Mouse (Mus musculus) heart, embryonic 12.5 days (tissue): ENCODE measurements around the gene Acta2. TPM values are rescaled to one million over a fixed set of nuclear protein-coding genes. Genes with fewer than 3 reads are reported as not detected.
A peak's percentile ranks its signal among the peaks of the same experiment; 100 is the strongest.

Experiments
- ATAC-seq: fragments of 200-750 bp; cut with Nextera tagmentation; 2 replicates; pipeline ENCODE4 v1.8.0; 2017; ENCODE audit warnings: moderate TSS enrichment, moderate library complexity; ENCODE audit not compliant: insufficient number of reproducible peaks, low FRiP score
- H3K27ac ChIP-seq: fragments of 300-500 bp; sonication (generic); 2 replicates; pipeline ENCODE4 v1.5.1; 2016; ENCODE audit warnings: mild to moderate bottlenecking, moderate library complexity; ENCODE audit not compliant: poor library complexity, severe bottlenecking
- H3K27me3 ChIP-seq: fragments of 300-500 bp; sonication (generic); replicated peaks from 2 replicates; pipeline ENCODE4 v1.6.1; 2016; ENCODE audit warnings: mild to moderate bottlenecking, moderate library complexity
- H3K36me3 ChIP-seq: fragments of 300-500 bp; sonication (generic); 2 replicates; pipeline ENCODE4 v1.6.1; 2016; ENCODE audit warnings: mild to moderate bottlenecking, moderate library complexity
- H3K4me1 ChIP-seq: fragments of 300-500 bp; sonication (generic); replicated peaks from 2 replicates; pipeline ENCODE4 v1.6.1; 2016; ENCODE audit warnings: mild to moderate bottlenecking
- H3K4me2 ChIP-seq: fragments of 300-500 bp; sonication (generic); 2 replicates; pipeline ENCODE4 v1.6.1; 2016; ENCODE audit warnings: mild to moderate bottlenecking, moderate library complexity
- H3K4me3 ChIP-seq: fragments of 300-500 bp; sonication (generic); 2 replicates; pipeline ENCODE4 v1.5.1; 2016; ENCODE audit warnings: mild to moderate bottlenecking
- H3K9ac ChIP-seq: fragments of 300-500 bp; sonication (generic); 2 replicates; pipeline ENCODE4 v1.6.1; 2016; ENCODE audit warnings: mild to moderate bottlenecking, moderate library complexity
- H3K9me3 ChIP-seq: fragments of 300-500 bp; sonication (generic); replicated peaks from 2 replicates; pipeline ENCODE4 v1.6.1; 2016; ENCODE audit warnings: mild to moderate bottlenecking, moderate library complexity
- WGBS: fragments of 180-500 bp; shearing (Covaris S2); methylation state at CpG from one replicate; pipeline ENCODE4 v1.1.7; 2016; 5-methylcytosine and 5-hydroxymethylcytosine counted together
- polyA plus RNA-seq: library from polyadenylated mRNA; unstranded; fragments of >200 nt; fragmentation: Nextera tagmentation; extraction: Ambion mirVana; gene quantifications from 2 replicates; pipeline ENCODE4 v1.2.1, GENCODE M21; 2016

Acta2 gene
- polyA plus RNA-seq, 1 experiment from 2014 or later: 1,019 TPM

DNA sequence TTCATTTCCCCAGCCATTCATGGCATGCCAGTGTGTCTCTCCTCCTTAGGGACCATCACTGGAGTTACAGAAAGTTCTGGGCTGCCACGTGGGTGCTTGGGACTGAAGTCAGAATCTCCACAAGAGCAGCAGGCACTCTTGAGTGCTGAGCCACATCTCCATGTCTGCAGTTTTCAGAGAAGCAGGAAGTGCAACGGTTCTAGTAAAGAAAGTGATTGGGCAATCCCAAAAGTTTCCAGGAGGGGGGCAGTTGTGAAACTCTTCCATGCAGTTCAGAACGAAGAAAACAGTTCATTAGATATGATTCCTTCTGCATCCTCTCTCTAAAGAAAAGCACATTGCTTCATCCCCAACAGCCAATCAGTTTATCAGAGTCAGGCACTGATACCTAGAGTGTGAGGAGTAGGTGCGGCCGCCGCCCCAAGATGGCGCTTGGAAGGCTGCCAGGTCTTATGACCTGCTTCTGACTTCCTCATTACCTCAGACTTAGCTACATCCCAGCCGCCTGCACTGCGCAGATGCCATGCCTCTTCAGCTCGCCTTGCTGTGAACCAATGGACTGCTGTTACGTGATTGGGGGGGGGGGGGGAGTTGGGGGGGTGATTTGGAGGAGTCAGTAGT lies 14.8 kb upstream of the Acta2 start:
- Histone ChIP-seq H3K36me3 (no peaks in the 10 kb centered on the region), H3K27ac (no peak overlapping the region), H3K4me3 (no peak overlapping the region), H3K9ac (no peak overlapping the region), H3K9me3 (no peaks in the 10 kb centered on the region), H3K27me3 (no peaks in the 10 kb centered on the region), H3K4me2 (no peak overlapping the region), H3K4me1 (peaks cover 8% of the 10 kb centered on the region; the same call in 1 of the 2 replicates)
- peak; percentile 55; the same call in 1 of the 2 replicates for ATAC-seq
- 76% methylated on average over 11 of the region's 11 CpGs for WGBS

DNA sequence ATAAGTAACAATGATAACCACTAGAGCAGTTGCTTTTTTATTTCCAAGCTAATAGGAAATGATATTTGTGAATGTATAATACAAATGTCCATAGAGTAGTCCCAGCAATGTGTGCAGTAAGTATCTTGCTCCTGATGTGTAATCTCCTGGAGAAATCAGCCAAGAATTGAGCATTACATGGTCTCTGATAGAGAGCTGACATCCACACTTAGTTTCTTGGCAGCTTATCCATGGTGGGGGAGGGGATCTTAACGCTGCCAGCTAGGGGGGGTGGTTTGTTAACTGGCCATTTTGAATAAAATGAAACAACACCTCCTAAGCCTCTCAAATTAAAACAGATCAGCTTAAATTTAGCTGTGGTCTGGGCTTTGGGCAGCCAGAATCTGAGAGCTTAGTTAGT lies 13.6 kb upstream of the Acta2 start:
- H3K4me1 ChIP-seq: peaks cover 8% of the 10 kb centered on the region; the same call in 1 of the 2 replicates
- H3K27ac ChIP-seq: no peak overlapping the region
- ATAC-seq: no peak
- no peaks in the 10 kb centered on the region for H3K9me3 ChIP-seq
- WGBS: 32% methylated on average over 1 of the region's 1 CpGs
- H3K36me3 ChIP-seq: no peaks in the 10 kb centered on the region
- H3K27me3 ChIP-seq: no peaks in the 10 kb centered on the region
- no peak overlapping the region for H3K4me3 ChIP-seq
- no peak overlapping the region for H3K4me2 ChIP-seq
- H3K9ac ChIP-seq: no peak overlapping the region

DNA sequence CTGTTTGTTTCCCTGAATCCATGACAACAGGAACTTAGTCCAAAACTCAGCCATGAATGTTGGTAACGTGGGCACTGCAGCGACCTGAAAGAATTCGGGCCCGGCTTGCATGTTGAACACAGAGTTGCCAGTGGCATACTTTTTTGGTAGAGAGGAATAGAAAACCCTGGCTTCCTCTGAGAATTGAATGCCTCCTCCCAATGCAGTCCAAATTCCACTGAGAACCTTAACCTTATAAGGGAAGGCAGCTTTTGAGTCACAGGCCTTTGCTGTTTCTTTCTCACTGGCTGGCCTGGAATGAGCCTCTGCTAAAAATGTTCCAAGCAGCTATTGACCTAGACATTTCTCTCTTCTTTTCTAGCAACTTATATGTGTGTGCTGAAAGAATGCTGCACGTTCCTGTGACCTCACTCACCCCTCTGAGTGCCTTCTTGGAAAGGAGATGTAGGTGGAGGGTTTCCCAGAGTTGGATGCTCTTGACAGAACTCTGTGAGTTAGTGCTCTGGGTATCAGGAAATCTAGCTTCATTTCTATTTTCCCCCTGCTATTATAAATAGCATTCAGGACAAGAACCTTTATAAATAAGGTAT lies 10.3 kb upstream of the Acta2 start:
- no peak overlapping the region for H3K9ac ChIP-seq
- H3K4me1 ChIP-seq: peaks cover 8% of the 10 kb centered on the region; the same call in 1 of the 2 replicates
- peak overlapping the region; percentile 73 for H3K27ac ChIP-seq
- H3K4me2 ChIP-seq: no peak overlapping the region
- H3K36me3 ChIP-seq: no peaks in the 10 kb centered on the region
- 56% methylated on average over 5 of the region's 5 CpGs for WGBS
- H3K9me3 ChIP-seq: no peaks in the 10 kb centered on the region
- no peaks in the 10 kb centered on the region for H3K27me3 ChIP-seq
- H3K4me3 ChIP-seq: no peak overlapping the region
- ATAC-seq: no peak

DNA sequence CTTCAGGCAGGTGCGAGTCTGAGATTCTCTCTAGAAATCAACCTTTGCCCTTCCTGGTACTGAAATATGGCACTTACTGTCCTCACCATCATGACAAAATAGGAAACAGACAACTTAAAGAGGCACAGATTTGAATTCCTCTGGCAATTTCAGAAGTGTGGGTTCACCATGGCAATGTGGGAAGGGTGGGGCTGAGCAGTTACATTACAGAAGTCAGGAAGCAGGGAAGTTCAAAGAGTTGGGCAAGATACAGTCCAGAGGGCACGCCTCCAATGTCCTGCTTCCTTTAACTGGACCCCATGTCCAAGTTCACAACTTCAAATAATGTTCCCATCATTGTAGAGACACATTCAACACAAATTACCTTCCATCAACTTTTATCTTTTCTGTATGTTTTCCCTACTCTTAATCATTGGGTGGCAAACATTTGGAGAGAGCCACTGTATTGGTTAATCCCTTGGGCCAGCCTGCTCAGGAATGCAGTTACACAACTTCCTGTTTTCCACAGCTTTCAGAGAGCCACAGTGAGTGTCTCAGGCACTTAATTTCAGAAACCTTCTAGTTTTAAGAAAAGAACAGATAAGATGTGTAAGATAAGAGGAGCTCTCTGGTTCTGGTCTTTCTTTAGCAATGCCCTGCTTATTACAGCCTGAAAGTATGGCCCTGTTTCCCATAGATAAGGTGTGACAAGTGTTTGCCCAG lies 7.0 kb upstream of the Acta2 start:
- Histone ChIP-seq H3K36me3 (no peaks in the 10 kb centered on the region), H3K9me3 (no peaks in the 10 kb centered on the region), H3K27ac (no peak overlapping the region), H3K4me1 (peaks cover 4% of the 10 kb centered on the region; the same call in 1 of the 2 replicates), H3K4me3 (no peak overlapping the region), H3K4me2 (no peak overlapping the region), H3K9ac (no peak overlapping the region), H3K27me3 (peaks cover 2% of the 10 kb centered on the region; the same call in 1 of the 2 replicates)
- 74% methylated on average over 2 of the region's 2 CpGs for WGBS
- ATAC-seq: no peak

DNA sequence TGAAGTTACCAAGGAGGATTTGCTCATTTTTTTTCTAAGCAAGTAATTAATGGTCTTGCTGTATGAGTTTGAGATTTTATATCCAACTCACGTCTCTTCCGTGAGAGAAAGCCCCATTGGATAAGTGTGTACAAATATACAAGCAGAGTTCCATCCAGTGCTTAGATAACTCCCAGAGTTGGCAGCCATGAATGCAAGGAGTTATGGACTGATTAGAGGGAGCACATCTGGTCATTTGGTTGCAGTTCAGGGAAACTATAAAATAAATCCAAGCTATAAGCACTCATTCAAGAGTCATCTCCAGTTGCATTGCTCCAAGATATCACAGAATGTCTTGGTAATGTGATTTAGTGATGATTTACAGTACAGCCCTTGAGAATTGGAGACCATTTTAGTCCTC lies 1.5 kb upstream of the Acta2 start:
- H3K27ac ChIP-seq: no peak overlapping the region
- peaks cover 12% of the 10 kb centered on the region; the same call in 1 of the 2 replicates for H3K27me3 ChIP-seq
- no peak overlapping the region for H3K4me2 ChIP-seq
- peaks cover 22% of the 10 kb centered on the region for H3K4me1 ChIP-seq
- H3K36me3 ChIP-seq: no peaks in the 10 kb centered on the region
- ATAC-seq: no peak
- WGBS: 70% methylated on average over 2 of the region's 2 CpGs
- H3K9me3 ChIP-seq: no peaks in the 10 kb centered on the region
- H3K9ac ChIP-seq: no peak overlapping the region
- no peak overlapping the region for H3K4me3 ChIP-seq

DNA sequence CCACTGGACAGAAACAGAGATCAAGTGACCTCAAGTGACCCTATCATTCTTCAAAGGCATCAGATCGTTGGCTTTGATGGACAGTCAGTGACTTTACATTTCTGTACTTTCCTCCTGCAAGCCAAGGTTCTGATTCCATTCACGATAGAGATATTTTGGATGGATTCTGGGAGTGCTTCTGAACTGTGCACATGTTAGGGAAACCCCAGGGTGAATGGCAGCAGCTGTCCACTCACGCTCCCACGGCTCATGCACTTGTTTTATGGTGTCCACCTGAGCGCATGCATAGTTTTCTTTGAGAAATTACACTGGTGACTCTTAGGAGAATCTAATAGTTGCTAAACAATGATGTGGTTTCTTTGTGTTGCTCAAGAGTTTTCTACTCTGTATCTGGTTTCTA lies 759 bp upstream of the Acta2 start:
- Histone ChIP-seq H3K4me3 (no peak overlapping the region), H3K4me1 (peaks cover 27% of the 10 kb centered on the region), H3K36me3 (peaks cover 6% of the 10 kb centered on the region), H3K9me3 (no peaks in the 10 kb centered on the region), H3K4me2 (no peak overlapping the region), H3K27ac (no peak overlapping the region), H3K9ac (no peak overlapping the region), H3K27me3 (peaks cover 18% of the 10 kb centered on the region)
- 74% methylated on average over 5 of the region's 5 CpGs for WGBS
- ATAC-seq: no peak

DNA sequence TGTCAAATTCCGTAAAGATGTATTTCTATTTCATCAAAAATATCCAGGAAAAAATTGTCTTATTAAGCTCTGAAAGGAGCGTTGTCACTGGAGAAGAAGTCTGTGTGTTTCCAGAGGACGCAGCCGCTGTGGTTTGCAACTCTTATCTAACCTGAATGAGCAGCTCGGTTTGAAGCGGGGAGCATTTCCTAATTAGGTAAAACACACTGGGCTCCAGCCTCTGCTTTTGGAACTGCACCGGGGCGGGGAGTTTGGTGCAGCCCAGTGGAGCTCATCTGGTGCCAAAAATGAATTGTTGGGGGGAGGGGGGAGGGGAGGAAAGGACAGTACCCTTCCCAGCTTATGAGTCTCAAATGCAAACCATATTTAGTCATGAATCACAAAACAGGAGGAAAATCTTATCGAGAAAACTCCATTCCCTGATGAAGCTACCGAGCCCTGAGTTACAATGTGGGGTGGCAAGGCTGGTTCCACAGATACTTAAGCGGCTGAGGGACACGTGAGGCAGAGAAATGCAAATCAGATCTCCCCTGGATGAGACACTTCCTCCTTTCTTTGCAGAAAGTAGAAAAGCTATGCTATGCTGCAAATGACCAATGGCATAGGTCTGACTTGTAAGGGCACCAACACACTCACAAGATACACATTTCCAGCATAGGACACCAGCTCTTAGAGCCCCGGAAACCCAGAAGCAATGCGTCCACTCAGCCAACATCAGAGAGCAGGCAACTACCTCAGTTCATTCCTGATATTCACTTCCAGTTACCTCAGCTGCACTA lies 1.1 kb downstream of the Acta2 start:
- H3K9me3 ChIP-seq: no peaks in the 10 kb centered on the region
- 14% methylated on average over 14 of the region's 14 CpGs for WGBS
- peaks cover 27% of the 10 kb centered on the region for H3K4me1 ChIP-seq
- peak overlapping the region; percentile 68 for H3K4me2 ChIP-seq
- H3K9ac ChIP-seq: peak overlapping the region; percentile 62
- peaks cover 10% of the 10 kb centered on the region for H3K36me3 ChIP-seq
- H3K27me3 ChIP-seq: peaks cover 18% of the 10 kb centered on the region
- H3K27ac ChIP-seq: peak overlapping the region; percentile 80
- ATAC-seq: 0 out of 2 replicates have a peak, but pooled peaks have one; percentile 40
- H3K4me3 ChIP-seq: peak overlapping the region; percentile 45

DNA sequence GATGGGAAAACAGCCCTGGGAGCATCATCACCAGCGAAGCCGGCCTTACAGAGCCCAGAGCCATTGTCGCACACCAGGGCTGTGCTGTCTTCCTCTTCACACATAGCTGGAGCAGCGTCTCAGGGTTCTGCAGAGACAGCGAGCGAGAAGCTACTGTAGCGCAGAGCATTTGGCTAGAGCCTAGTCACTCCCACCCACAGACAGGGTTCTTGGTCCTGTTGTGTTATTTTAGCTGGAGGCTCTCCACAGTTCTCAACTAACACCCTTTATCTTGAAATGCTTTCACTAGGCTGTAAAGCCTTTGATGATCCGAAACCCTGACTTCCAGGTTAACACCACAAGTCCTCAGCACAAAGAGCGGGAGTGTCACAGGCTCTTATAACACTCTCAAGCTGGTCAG lies 2.9 kb downstream of the Acta2 start:
- peaks cover 27% of the 10 kb centered on the region for H3K4me1 ChIP-seq
- peaks cover 20% of the 10 kb centered on the region for H3K36me3 ChIP-seq
- peak overlapping the region; percentile 55 for H3K4me2 ChIP-seq
- no peak for ATAC-seq
- H3K9ac ChIP-seq: peak overlapping the region; percentile 46
- H3K27ac ChIP-seq: no peak overlapping the region
- peaks cover 23% of the 10 kb centered on the region for H3K27me3 ChIP-seq
- 27% methylated on average over 9 of the region's 9 CpGs for WGBS
- peak overlapping the region; percentile 23 for H3K4me3 ChIP-seq
- H3K9me3 ChIP-seq: no peaks in the 10 kb centered on the region

DNA sequence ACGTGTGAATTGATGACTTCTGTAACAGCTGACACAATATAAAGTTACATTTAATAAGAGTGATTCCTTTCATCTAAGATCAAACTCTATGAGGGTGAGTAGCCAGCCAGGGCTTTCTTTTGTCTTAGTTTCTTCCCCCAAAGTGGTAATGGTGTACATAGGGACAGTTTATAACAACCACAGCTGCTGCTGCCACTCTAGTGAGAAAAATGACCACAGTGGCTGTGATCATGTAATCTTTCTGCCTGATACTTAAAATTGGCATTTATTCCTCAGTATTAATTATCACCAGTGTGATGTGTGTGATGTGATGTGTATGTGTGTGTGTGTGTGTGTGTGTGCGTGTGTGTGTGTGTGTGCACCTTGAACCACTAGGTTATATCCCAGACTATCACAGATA lies 3.5 kb downstream of the Acta2 start:
- WGBS: 77% methylated on average over 2 of the region's 2 CpGs
- no peak overlapping the region for H3K27ac ChIP-seq
- no peak overlapping the region for H3K9ac ChIP-seq
- no peak for ATAC-seq
- peaks cover 27% of the 10 kb centered on the region for H3K4me1 ChIP-seq
- no peaks in the 10 kb centered on the region for H3K9me3 ChIP-seq
- H3K36me3 ChIP-seq: peaks cover 24% of the 10 kb centered on the region
- peaks cover 22% of the 10 kb centered on the region for H3K27me3 ChIP-seq
- H3K4me2 ChIP-seq: peak overlapping the region; percentile 55
- no peak overlapping the region for H3K4me3 ChIP-seq

DNA sequence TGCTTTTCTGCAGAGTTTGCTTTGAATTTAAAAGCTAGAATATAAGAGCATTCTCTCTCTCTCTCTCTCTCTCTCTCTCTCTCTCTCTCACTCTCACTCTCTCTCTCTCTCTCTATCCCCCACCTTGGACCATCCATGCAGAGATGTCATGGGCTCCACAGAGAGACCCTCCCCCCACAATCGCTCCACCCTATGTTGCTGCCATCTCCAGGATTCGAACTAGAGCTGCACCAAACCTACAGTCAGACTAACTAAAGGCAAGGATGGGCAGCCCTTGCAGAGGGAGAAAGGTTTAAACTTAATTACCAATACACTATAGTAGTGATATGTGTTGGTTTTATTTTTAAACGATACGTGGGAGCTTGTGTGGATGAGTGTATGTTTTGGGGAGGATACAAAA lies 4.8 kb downstream of the Acta2 start:
- Histone ChIP-seq H3K9me3 (no peaks in the 10 kb centered on the region), H3K4me2 (no peak overlapping the region), H3K9ac (no peak overlapping the region), H3K4me1 (peaks cover 27% of the 10 kb centered on the region), H3K27ac (no peak overlapping the region), H3K27me3 (peaks cover 22% of the 10 kb centered on the region), H3K36me3 (peaks cover 34% of the 10 kb centered on the region), H3K4me3 (no peak overlapping the region)
- 83% methylated on average over 4 of the region's 4 CpGs for WGBS
- ATAC-seq: no peak

DNA sequence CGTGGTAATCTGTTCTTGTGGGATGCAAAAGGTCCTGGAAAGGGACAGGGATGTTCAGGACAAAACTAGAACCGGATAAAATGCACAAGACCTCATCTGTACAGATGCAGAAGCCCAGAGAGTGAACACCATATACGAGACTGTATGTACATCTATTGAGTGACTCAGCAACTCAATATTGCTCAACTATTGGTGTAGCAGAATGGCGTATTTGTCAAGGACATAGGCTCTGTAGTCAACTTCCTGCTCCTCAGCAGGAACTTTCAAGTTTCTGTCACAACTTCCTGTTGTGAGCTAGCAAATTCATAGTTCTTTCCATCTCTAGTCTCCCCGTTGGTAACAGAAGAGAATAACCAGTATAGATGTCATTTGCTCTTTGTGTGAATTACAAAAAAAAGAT lies 6.8 kb downstream of the Acta2 start:
- ATAC-seq: no peak
- Histone ChIP-seq H3K4me2 (no peak overlapping the region), H3K9ac (no peak overlapping the region), H3K4me1 (peaks cover 11% of the 10 kb centered on the region), H3K9me3 (no peaks in the 10 kb centered on the region), H3K27ac (no peak overlapping the region), H3K36me3 (peaks cover 49% of the 10 kb centered on the region), H3K27me3 (peaks cover 22% of the 10 kb centered on the region), H3K4me3 (no peak overlapping the region)
- WGBS: 67% methylated on average over 5 of the region's 5 CpGs
